ENCODE assay signal across 16 mouse cellular contexts in the genomic region with DNA sequence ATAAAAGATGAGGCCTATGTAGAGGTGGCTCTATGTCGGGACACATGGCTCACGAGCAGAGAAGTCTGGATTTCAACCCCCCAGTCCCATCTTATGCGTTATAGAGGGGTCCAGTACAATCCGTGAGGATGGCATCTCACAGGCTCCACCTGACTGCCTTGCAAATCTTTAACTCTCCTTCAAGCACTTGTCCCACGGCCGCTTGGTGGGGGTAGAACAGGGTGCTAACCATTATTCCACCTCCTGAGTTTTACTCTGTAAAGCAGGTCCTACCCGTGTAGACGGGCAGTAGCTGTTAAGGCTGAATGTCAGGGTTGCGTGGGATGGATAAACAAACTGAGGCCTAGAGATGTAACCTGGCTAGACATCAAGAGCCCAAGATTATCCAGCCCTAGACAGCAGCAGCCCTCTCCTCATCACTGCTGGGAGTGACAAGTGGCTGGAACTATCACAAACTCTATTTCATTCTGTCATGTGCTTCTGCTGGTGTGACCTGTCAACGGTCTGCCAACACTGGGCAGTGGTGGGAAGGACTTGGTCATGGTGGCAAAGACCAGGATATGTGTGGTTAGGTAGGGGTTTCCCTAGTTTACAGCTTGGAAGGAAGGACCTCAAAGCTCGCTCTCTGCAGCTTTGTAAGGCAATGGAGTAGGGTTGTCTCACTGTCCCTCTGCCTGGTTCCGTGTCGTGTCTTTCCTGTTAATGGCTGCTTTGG. TPM values are rescaled to one million over a fixed set of nuclear protein-coding genes. Genes with fewer than 3 reads are reported as not detected.
DNase-seq lines count a peak whose midpoint lies in the region; ATAC-seq and TF ChIP-seq lines count a peak whose summit lies in the region.
"Had no signal": no experiment of that assay in that cellular context is flagged by ENCODE, and none has a peak within 500 bp of the region (broad histone marks: within the 10 kb centered on the region; RNA-seq: fewer than 3 reads in every experiment).

No protein-coding gene starts in this region.

- TF ChIP-seq EP300 in heart, postnatal 0 days (IDR thresholded peaks at IDR 0.05; ENCODE audit: low read depth) = no peak

- WGBS in heart, postnatal 0 days = 78% methylated on average over 13 of the region's 13 CpGs
- 89% methylated on average over 13 of the region's 13 CpGs for WGBS in embryonic facial prominence, embryonic 10.5 days
- 85% methylated on average over 13 of the region's 13 CpGs for WGBS in kidney, embryonic 15.5 days
- 84% methylated on average over 13 of the region's 13 CpGs for WGBS in liver, embryonic 15.5 days (ENCODE audit: insufficient replicate concordance)
- 92% methylated on average over 13 of the region's 13 CpGs for WGBS in midbrain, embryonic 13.5 days

- no peak overlapping the region for H3K9ac ChIP-seq in heart, postnatal 0 days (replicated peaks; ENCODE audit: low read depth, low read length)
- H3K9ac ChIP-seq in kidney, embryonic 15.5 days = no peak overlapping the region
- H3K9ac ChIP-seq in liver, embryonic 15.5 days = no peak overlapping the region
- no peak overlapping the region for H3K9ac ChIP-seq in midbrain, embryonic 13.5 days (replicated peaks)
- H3K9ac ChIP-seq: heart, embryonic 12.5 days; neural tube, embryonic 13.5 days had no signal

- intact Hi-C loops in heart, postnatal 36 days (cut with DNase I) = no loop called here

- no peak for TF ChIP-seq CTCF in heart, postnatal 0 days (IDR thresholded peaks at IDR 0.05; ENCODE audit: low read depth)

- H3K9me3 ChIP-seq in heart, postnatal 0 days (replicated peaks; ENCODE audit: control insufficient read depth, low read length) = no peaks in the 10 kb centered on the region
- no peaks in the 10 kb centered on the region for H3K9me3 ChIP-seq in embryonic facial prominence, embryonic 10.5 days
- no peaks in the 10 kb centered on the region for H3K9me3 ChIP-seq in kidney, embryonic 15.5 days (replicated peaks)
- H3K9me3 ChIP-seq in liver, embryonic 15.5 days (replicated peaks) = no peaks in the 10 kb centered on the region
- H3K9me3 ChIP-seq in midbrain, embryonic 13.5 days = no peaks in the 10 kb centered on the region
- H3K9me3 ChIP-seq: heart, embryonic 12.5 days; neural tube, embryonic 13.5 days had no signal

- 0 out of 2 replicates have a peak, but pooled peaks have one; percentile 18 for ATAC-seq in heart, postnatal 0 days (ENCODE audit: insufficient read depth, low read depth)
- no peak for ATAC-seq in kidney, embryonic 15.5 days (replicated peaks; ENCODE audit: low FRiP score)
- no peak for ATAC-seq in liver, embryonic 15.5 days (ENCODE audit: insufficient read depth)
- no peak for ATAC-seq in midbrain, embryonic 13.5 days
- ATAC-seq: hindbrain, postnatal 0 days had no signal

- DNase-seq in heart, postnatal 0 days (ENCODE audit: low spot score) = no peak
- DNase-seq in heart, postnatal 36 days = no peak
- no peak for DNase-seq in embryonic facial prominence, embryonic 10.5 days (ENCODE audit: low spot score)
- no peak for DNase-seq in urinary bladder, postnatal 10 days (ENCODE audit: low spot score)
- no peak for DNase-seq in gastrocnemius, postnatal 10 days
- DNase-seq: adrenal gland, postnatal 36 days; cerebellum, adult 11-12 months; retina, postnatal 1 day; thymus, postnatal 25 days had no signal

- no peak overlapping the region for H3K4me2 ChIP-seq in heart, postnatal 0 days (ENCODE audit: low read depth, low read length)
- H3K4me2 ChIP-seq in kidney, embryonic 15.5 days = no peak overlapping the region
- peak overlapping the region; percentile 57; the same call in 1 of the 2 replicates for H3K4me2 ChIP-seq in liver, embryonic 15.5 days
- H3K4me2 ChIP-seq in midbrain, embryonic 13.5 days (replicated peaks) = no peak overlapping the region

- no peak overlapping the region for H3K4me3 ChIP-seq in heart, postnatal 0 days (ENCODE audit: low read depth, low read length)
- no peak overlapping the region for H3K4me3 ChIP-seq in embryonic facial prominence, embryonic 10.5 days
- no peak overlapping the region for H3K4me3 ChIP-seq in kidney, embryonic 15.5 days (replicated peaks)
- no peak overlapping the region for H3K4me3 ChIP-seq in liver, embryonic 15.5 days (replicated peaks)
- H3K4me3 ChIP-seq in midbrain, embryonic 13.5 days (replicated peaks) = no peak overlapping the region
- H3K4me3 ChIP-seq: neural tube, embryonic 13.5 days had no signal

- no peaks in the 10 kb centered on the region for H3K36me3 ChIP-seq in heart, postnatal 0 days (replicated peaks; ENCODE audit: control insufficient read depth, insufficient read depth, low read length)
- no peaks in the 10 kb centered on the region for H3K36me3 ChIP-seq in embryonic facial prominence, embryonic 10.5 days (replicated peaks)
- H3K36me3 ChIP-seq in kidney, embryonic 15.5 days = peaks cover 5% of the 10 kb centered on the region
- peaks cover 41% of the 10 kb centered on the region for H3K36me3 ChIP-seq in liver, embryonic 15.5 days (replicated peaks)
- H3K36me3 ChIP-seq in midbrain, embryonic 13.5 days = no peaks in the 10 kb centered on the region
- H3K36me3 ChIP-seq: heart, embryonic 12.5 days; neural tube, embryonic 13.5 days had no signal

- no peak overlapping the region for H3K27ac ChIP-seq in heart, postnatal 0 days (ENCODE audit: low read depth)
- peak overlapping the region; percentile 10; the same call in 1 of the 2 replicates for H3K27ac ChIP-seq in embryonic facial prominence, embryonic 10.5 days (replicated peaks)
- peak overlapping the region; percentile 46 for H3K27ac ChIP-seq in kidney, embryonic 15.5 days
- peak overlapping the region; percentile 100 for H3K27ac ChIP-seq in liver, embryonic 15.5 days (replicated peaks)
- H3K27ac ChIP-seq in midbrain, embryonic 13.5 days = no peak overlapping the region
- H3K27ac ChIP-seq: neural tube, embryonic 13.5 days had no signal

- no peaks in the 10 kb centered on the region for H3K4me1 ChIP-seq in heart, postnatal 0 days (ENCODE audit: control insufficient read depth, insufficient read depth)
- H3K4me1 ChIP-seq in embryonic facial prominence, embryonic 10.5 days = peaks cover 40% of the 10 kb centered on the region
- peaks cover 56% of the 10 kb centered on the region for H3K4me1 ChIP-seq in kidney, embryonic 15.5 days
- H3K4me1 ChIP-seq in liver, embryonic 15.5 days (replicated peaks) = peaks cover 97% of the 10 kb centered on the region
- peaks cover 11% of the 10 kb centered on the region for H3K4me1 ChIP-seq in midbrain, embryonic 13.5 days (replicated peaks)

- peaks cover 13% of the 10 kb centered on the region for H3K27me3 ChIP-seq in heart, postnatal 0 days (ENCODE audit: control insufficient read depth, insufficient read depth, low read length)
- H3K27me3 ChIP-seq in embryonic facial prominence, embryonic 10.5 days (replicated peaks; ENCODE audit: low read depth, poor library complexity, severe bottlenecking) = peaks cover 25% of the 10 kb centered on the region
- H3K27me3 ChIP-seq in kidney, embryonic 15.5 days = peaks cover 10% of the 10 kb centered on the region; the same call in 1 of the 2 replicates
- H3K27me3 ChIP-seq in liver, embryonic 15.5 days = peaks cover 5% of the 10 kb centered on the region; the same call in 1 of the 2 replicates
- H3K27me3 ChIP-seq in midbrain, embryonic 13.5 days = peaks cover 15% of the 10 kb centered on the region

RNA-seq across cellular contexts. Expression of a gene that starts 5.8 kb away (rescaled TPM):
- total RNA-seq in heart, postnatal 0 days (2014; rRNA removed; ENCODE audit: low replicate concordance) = 0.39 TPM in 1 of 2 replicates, not detected in the other
- 1.2 and 1.3 TPM in 2 replicates for polyA plus RNA-seq in heart, postnatal 0 days (2015; fragmentation: Nextera tagmentation; extraction: Ambion mirVana)
- total RNA-seq in heart, postnatal 36 days (2021) = 1 to 10 TPM in 1 of 2 experiments, under 1 TPM in 1; 0.73 to 1.8 TPM
- polyA plus RNA-seq in embryonic facial prominence, embryonic 10.5 days (2016; fragmentation: Nextera tagmentation; extraction: Ambion mirVana) = 1.1 and 2.3 TPM in 2 replicates
- 37.6 and 38.7 TPM in 2 replicates for polyA plus RNA-seq in kidney, embryonic 15.5 days (2015; fragmentation: Nextera tagmentation; extraction: Ambion mirVana)
- polyA plus RNA-seq in liver, embryonic 15.5 days (2015; fragmentation: Nextera tagmentation; extraction: Ambion mirVana) = 5.9 and 6.1 TPM in 2 replicates
- 0.10 TPM in 1 of 2 replicates, not detected in the other for polyA plus RNA-seq in midbrain, embryonic 13.5 days (2015; fragmentation: Nextera tagmentation; extraction: Ambion mirVana)
- total RNA-seq in gastrocnemius, postnatal 10 days (2021) = not detected
- total RNA-seq: layer of hippocampus, postnatal 10 days had no signal
- polyA plus RNA-seq: neural tube, embryonic 13.5 days had no signal

RNA-seq across cellular contexts. Expression of a gene that starts 10.1 kb away (rescaled TPM):
- total RNA-seq in heart, postnatal 0 days (2014; rRNA removed; ENCODE audit: low replicate concordance) = 20.9 and 27.3 TPM in 2 replicates
- 25.0 and 28.1 TPM in 2 replicates for polyA plus RNA-seq in heart, postnatal 0 days (2015; fragmentation: Nextera tagmentation; extraction: Ambion mirVana)
- total RNA-seq in heart, postnatal 36 days (2021) = 10 to 100 TPM; 12.8 to 13.9 TPM
- polyA plus RNA-seq in embryonic facial prominence, embryonic 10.5 days (2016; fragmentation: Nextera tagmentation; extraction: Ambion mirVana) = 32.0 and 34.5 TPM in 2 replicates
- 34.3 and 42.6 TPM in 2 replicates for polyA plus RNA-seq in kidney, embryonic 15.5 days (2015; fragmentation: Nextera tagmentation; extraction: Ambion mirVana)
- 719 and 785 TPM in 2 replicates for polyA plus RNA-seq in liver, embryonic 15.5 days (2015; fragmentation: Nextera tagmentation; extraction: Ambion mirVana)
- 18.2 and 18.3 TPM in 2 replicates for polyA plus RNA-seq in midbrain, embryonic 13.5 days (2015; fragmentation: Nextera tagmentation; extraction: Ambion mirVana)
- 1 to 10 TPM; 8.4 to 9.4 TPM for total RNA-seq in gastrocnemius, postnatal 10 days (2021)

RNA-seq across cellular contexts. Expression of a gene that starts 17.4 kb away (rescaled TPM):
- total RNA-seq in heart, postnatal 0 days (2014; rRNA removed; ENCODE audit: low replicate concordance) = 23.6 and 25.2 TPM in 2 replicates
- polyA plus RNA-seq in heart, postnatal 0 days (2015; fragmentation: Nextera tagmentation; extraction: Ambion mirVana) = 45.1 and 46.7 TPM in 2 replicates
- total RNA-seq in heart, postnatal 36 days (2021) = 10 to 100 TPM; 22.7 to 23.7 TPM
- 90.1 and 99.9 TPM in 2 replicates for polyA plus RNA-seq in embryonic facial prominence, embryonic 10.5 days (2016; fragmentation: Nextera tagmentation; extraction: Ambion mirVana)
- polyA plus RNA-seq in kidney, embryonic 15.5 days (2015; fragmentation: Nextera tagmentation; extraction: Ambion mirVana) = 78.9 and 79.5 TPM in 2 replicates
- polyA plus RNA-seq in liver, embryonic 15.5 days (2015; fragmentation: Nextera tagmentation; extraction: Ambion mirVana) = 33.7 and 40.6 TPM in 2 replicates
- 103 and 104 TPM in 2 replicates for polyA plus RNA-seq in midbrain, embryonic 13.5 days (2015; fragmentation: Nextera tagmentation; extraction: Ambion mirVana)
- total RNA-seq in gastrocnemius, postnatal 10 days (2021) = 10 to 100 TPM; 30.0 to 39.3 TPM

RNA-seq across cellular contexts. Expression of a gene that starts 49.0 kb away (rescaled TPM):
- total RNA-seq in heart, postnatal 0 days (2014; rRNA removed; ENCODE audit: low replicate concordance) = 6.2 and 6.8 TPM in 2 replicates
- 8.9 and 9.0 TPM in 2 replicates for polyA plus RNA-seq in heart, postnatal 0 days (2015; fragmentation: Nextera tagmentation; extraction: Ambion mirVana)
- 10 to 100 TPM; 10.3 to 13.8 TPM for total RNA-seq in heart, postnatal 36 days (2021)
- 27.9 and 30.3 TPM in 2 replicates for polyA plus RNA-seq in embryonic facial prominence, embryonic 10.5 days (2016; fragmentation: Nextera tagmentation; extraction: Ambion mirVana)
- polyA plus RNA-seq in kidney, embryonic 15.5 days (2015; fragmentation: Nextera tagmentation; extraction: Ambion mirVana) = 19.9 and 22.7 TPM in 2 replicates
- polyA plus RNA-seq in liver, embryonic 15.5 days (2015; fragmentation: Nextera tagmentation; extraction: Ambion mirVana) = 17.6 and 18.0 TPM in 2 replicates
- 18.5 and 19.6 TPM in 2 replicates for polyA plus RNA-seq in midbrain, embryonic 13.5 days (2015; fragmentation: Nextera tagmentation; extraction: Ambion mirVana)
- total RNA-seq in gastrocnemius, postnatal 10 days (2021) = 10 to 100 TPM; 15.2 to 15.9 TPM

Comparison
In these comparisons a context has a peak if more than half of its experiments do, and no peak if none do; other contexts are left out.
1. H3K27ac ChIP-seq: peak in embryonic facial prominence, embryonic 10.5 days (single experiment), kidney, embryonic 15.5 days (single experiment) and liver, embryonic 15.5 days (single experiment); none in heart, postnatal 0 days (single experiment) and midbrain, embryonic 13.5 days (single experiment).
2. RNA of a gene that starts 10.1 kb away (polyA plus RNA-seq): 719 to 785 TPM in liver, embryonic 15.5 days; 34.3 to 42.6 TPM in kidney, embryonic 15.5 days, 32.0 to 34.5 TPM in embryonic facial prominence, embryonic 10.5 days, 25.0 to 28.1 TPM in heart, postnatal 0 days and 18.2 to 18.3 TPM in midbrain, embryonic 13.5 days; every median in the first group is over 10 times any median in the second.